Mouse (Mus musculus) embryo, embryonic 11 days (tissue): ENCODE results near the gene Rptor.

ENCODE experiments used
- DNase-seq: peaks from one replicate; pipeline ENCODE4 v3.0.0-alpha.2; 2015

The Rptor gene

DNA sequence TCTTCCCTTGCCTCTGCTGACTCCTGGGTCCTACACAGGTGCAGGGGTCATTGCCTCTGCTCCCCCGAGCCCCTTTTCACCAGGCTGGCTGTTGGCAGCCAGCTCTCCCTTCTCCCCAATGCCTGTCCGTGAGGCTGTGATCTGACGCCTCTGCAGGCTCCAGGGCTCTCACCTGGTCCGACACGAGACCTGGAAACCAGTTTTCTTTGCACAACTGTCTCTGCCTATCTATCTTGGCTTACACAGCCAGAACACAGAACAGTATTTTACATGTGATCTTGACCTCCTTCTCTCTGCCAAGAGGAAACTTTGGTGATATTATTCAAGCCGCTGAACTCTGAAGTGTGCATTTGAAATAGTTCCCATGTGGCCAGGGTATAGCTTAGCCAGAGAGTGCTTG is 151.8 kb downstream of the Rptor start:
- no peak for DNase-seq

DNA sequence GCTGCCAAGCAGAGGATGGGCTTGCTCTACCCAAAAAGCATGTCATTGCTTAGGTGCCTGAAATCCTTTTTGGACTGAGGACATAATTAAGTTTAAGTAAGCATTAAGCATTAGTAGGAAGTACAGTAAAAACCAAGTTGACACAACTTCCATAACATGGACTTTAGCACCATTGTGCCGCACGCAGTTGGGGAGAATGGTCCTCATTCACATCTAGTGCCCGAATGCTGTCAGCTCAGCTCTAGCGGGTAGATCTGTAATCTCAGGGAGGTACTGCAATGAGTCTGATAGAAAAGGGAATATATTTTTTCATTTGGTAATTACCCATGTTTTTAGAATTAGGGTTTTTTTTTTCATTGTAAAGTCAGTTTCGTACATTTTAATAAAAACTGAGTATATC is 155.5 kb downstream of the Rptor start:
- DNase-seq = no peak

GRCm38 (mm10) chr11:119758705-119759327 is 156.1 kb downstream of the Rptor start:
- no peak for DNase-seq

GRCm38 (mm10) chr11:119762911-119763310 is 160.2 kb downstream of the Rptor start:
- DNase-seq = no peak

DNA sequence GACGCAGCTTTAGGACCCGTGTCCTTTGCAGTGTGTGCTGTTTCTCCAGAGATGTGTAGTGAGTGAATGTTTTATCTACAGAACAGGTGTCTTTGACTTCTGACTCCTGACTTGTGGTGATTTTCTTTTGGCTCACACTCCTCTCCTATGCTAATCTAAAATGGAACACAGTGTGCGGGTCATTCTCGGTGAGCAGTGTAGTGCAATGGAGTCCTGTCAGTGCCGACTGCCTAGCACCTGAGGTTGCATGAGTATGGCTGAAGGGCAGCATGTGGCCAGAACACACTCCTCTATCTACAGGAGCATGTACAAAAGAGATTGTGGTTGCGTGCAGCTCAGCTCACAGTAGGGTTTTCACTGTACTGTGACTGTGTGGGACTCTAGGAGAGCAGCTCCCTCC is 163.3 kb downstream of the Rptor start:
- no peak for DNase-seq

GRCm38 (mm10) chr11:119766782-119767459 is 164.2 kb downstream of the Rptor start:
- peak; percentile 30 for DNase-seq

DNA sequence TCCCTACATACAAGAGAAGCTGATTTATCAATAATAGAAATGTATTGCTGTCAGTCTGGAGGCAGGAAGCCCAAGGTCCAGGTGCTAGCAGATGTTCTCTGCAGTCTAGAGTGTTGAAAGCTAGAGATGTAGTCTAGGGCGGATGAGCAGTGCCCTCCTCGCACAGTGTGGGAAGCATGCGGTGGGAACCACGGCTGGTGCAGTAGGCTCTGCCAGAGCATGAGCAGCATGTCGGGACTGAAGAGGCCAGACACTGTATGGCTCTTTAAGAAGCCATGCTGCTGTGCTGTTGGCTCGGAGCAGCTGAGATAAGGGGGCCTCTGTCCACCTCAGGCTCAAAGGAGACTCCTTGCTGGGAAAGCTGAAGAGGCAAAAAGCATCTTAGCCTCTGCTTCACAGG is 164.8 kb downstream of the Rptor start:
- DNase-seq = no peak

DNA sequence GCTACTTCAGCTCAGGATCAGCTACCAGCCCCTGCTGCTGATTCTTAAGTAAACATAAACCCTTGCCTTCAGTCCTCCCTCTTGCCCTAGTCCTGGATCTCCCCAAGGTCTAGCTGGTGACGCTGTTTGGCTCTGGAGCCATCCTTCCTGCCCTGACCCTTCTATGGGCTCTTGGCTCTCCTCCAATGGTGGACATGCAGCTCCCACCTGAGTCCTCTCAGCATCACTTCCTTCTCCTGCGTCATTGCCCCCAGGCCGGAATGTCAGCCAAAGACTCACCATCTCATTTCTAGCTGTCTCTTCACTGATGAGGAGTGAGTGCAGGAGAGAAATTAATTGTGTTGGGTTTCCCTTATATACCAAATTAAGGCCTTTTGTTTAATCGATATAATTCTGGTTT is 165.8 kb downstream of the Rptor start:
- DNase-seq = no peak

DNA sequence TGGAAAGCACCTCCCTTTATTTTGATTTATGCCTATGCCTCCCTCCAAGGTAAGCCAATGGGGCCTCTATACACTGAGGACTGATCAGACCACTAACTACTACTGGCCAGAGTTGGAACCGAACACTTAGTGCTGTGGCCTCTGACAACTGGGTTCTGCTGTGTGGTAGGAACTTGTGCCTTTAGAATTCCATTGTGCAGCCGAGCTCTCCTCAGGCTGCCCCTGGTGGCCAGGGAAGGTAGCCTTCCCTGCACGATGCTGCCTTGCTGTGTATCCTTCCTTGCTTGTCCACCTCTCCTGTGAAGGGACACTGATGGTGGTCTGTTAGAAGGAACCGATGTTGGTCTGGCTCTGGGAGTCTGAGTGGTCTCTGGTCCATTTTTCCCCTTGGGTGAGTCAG is 167.0 kb downstream of the Rptor start:
- DNase-seq = peak; percentile 39

GRCm38 (mm10) chr11:119770985-119771384 is 168.3 kb downstream of the Rptor start:
- DNase-seq = no peak

GRCm38 (mm10) chr11:119772896-119773295 is 170.2 kb downstream of the Rptor start:
- DNase-seq = no peak

DNA sequence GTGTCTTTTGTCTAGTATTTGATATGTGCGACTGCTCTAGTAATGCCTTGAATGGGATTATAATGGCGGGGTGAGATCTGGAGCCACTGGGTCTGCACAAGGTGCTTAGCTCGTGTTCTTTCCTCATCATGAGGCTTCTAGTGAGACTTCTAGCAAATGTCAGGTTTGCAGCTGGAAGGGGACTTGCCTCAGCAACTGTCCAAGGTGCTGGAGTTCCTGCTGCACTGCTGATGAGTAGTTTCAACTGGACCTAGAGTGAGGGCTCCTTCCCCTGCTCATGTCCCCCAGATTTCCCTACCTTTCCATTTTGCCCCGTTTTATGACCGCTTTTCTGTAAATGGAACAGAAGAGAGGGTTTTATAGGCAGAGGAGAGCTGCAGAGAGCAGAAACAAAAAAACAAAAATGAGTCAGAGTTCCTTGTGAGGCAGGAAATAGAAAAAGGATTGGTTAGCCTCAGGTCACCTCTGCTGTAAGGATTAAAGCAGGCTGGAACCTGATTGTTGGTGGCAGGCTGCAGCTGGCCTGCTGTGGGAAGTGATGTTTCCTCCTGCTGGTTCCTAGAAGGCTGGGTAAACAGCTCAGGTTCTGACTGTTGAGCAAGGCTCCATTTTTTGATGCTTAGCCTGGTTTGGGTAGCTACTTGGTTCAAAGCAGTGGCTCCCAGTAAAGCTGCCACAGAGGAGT is 172.5 kb downstream of the Rptor start:
- DNase-seq = peak; percentile 37

DNA sequence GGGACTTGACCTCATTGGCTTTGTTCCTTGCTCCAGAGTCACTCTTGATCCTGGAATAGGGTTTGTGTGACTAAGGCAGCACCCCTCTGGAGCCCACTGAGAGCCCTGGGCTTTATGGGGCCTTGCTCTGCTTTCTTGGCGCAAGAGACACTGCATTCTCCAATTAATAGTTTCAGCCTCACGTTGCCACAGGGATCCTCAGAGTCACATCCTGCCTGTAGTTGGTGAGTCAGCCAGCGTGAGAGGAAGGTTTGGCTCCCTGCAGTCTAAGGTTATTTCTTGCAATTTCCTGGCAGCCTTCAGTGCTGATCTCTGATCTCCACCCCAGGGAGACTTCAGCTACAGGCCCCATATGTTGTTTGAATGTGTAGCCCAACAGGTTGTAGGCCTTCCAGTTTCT is 174.5 kb downstream of the Rptor start:
- no peak for DNase-seq

- DNase-seq = no peak
Measured at GRCm38 (mm10) chr11:119777872-119778271, 175.2 kb downstream of the Rptor start.

GRCm38 (mm10) chr11:119780290-119780689 is 177.6 kb downstream of the Rptor start:
- no peak for DNase-seq

GRCm38 (mm10) chr11:119781165-119781564 is 178.5 kb downstream of the Rptor start:
- DNase-seq = no peak

- DNase-seq = no peak
Measured at GRCm38 (mm10) chr11:119781726-119782125, 179.0 kb downstream of the Rptor start.

DNA sequence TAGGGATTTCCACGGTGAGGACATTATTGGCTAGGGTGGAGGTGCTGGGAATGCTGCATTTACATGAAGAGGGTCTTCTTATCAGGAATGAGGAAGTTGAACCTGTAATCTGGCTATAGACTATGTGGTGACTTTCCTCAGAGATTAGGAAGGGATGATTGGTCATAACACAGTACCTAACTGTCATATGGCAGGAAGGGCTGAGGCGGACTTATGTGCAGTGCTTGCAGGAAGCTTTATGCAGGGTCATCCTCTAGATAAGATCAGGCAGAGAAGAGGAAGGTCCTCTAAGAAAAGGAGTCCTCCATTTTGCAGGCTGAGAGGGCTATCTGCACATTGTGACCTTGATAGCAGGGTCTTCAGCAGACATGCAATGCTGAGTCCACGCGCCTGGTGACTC is 180.9 kb downstream of the Rptor start:
- DNase-seq = no peak

DNA sequence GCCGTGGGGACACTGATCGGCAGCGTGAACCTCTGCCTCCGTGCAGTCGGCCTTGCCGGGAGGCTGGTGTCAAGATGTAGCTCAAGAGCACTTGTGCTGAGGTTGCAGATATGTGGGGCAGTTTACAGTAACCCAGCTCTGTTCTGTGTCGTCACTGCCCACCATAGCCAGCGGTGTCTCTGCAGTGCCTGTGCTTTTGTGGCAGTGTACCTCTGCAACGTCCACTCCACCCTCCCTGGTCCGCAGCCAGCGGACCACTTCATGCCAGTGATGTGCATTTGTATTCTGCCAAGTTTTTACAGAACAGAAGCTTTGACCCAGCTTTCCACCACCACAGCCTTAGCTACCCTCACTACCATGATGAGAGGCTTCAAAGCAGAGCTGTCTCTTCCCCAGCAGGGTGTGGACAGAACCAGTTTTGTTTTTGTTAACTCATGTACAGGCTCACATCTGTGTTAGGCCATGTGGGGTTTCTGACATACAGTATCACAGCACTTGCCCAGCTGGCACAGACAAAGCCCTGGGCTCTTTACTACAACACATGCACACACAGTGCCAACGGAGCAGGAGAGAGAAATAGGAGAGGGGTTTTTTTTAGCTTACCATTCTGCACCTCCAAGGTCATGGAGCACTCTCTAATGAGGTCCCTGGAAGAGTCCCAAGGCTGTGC is 182.1 kb downstream of the Rptor start:
- no peak for DNase-seq

GRCm38 (mm10) chr11:119785661-119786384 is 183.1 kb downstream of the Rptor start:
- DNase-seq = no peak

DNA sequence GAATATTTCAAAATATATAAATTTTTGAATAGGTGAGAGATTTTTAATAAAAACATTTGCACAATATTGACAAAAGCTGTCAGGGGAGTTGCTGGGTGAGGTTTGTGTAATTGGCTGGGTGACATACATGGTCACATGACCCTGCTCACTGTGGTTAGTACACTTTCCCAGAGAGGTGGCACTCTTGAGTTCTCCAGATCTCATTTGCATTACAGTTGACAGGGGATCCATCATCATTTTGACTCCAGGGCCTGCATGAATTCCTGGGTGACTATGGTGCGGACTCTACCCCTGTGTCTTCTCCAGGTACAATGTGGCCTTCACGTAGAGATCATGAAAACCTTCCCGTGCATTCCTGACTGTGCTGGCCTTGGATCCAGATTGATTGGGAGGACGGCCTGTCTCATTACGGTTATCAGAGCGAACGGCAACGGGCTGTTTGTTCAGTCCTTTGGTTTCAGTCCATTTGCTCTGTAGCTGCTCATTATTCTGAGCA is 183.7 kb downstream of the Rptor start:
- no peak for DNase-seq

DNA sequence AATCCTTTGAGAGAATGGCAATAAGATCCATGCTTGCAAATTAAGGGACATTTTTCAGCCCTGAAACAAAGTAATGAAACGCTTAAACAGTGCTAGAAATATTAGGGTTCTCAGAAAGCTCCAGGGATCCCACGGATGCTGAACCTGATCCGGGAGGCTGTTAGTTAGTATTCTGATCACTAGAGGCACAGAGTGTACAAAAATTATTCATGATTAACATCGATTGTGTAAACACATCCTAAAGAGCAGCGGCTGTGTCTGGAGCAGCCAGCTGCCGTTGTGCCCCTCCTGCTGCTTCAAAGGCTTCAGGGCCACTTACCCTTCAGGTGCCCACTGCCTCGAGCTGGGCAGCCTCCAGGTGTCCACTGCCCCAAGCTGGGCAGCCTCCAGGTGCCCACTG is 185.8 kb downstream of the Rptor start:
- DNase-seq = no peak
